Mouse (Mus musculus) liver, postnatal 0 days (tissue): ENCODE results near the gene Hus1. TPM values are rescaled to one million over a fixed set of nuclear protein-coding genes. Genes with fewer than 3 reads are reported as not detected.
A peak's percentile ranks its signal among the peaks of the same experiment; 100 is the strongest.

Experiments used
- ATAC-seq: fragments of 200-750 bp; cut with Nextera tagmentation; 2 replicates; pipeline ENCODE4 v1.8.0; 2017; ENCODE audit warnings: mild to moderate bottlenecking, moderate library complexity
- DNase-seq: peaks from one replicate; pipeline ENCODE4 v3.0.0-alpha.2; 2016
- H3K27ac ChIP-seq: fragments of 300-500 bp; sonication (generic); 2 replicates; pipeline ENCODE4 v1.5.1; 2014; ENCODE audit warnings: antibody characterized with exemption, moderate library complexity, mild to moderate bottlenecking, low read depth
- H3K27me3 ChIP-seq: fragments of 300-500 bp; sonication (generic); 2 replicates; pipeline ENCODE4 v1.6.1; 2014; ENCODE audit warnings: low read length, control low read depth, mixed read lengths; ENCODE audit not compliant: insufficient read depth
- H3K36me3 ChIP-seq: fragments of 300-500 bp; sonication (generic); replicated peaks from 2 replicates; pipeline ENCODE4 v1.6.1; 2014; ENCODE audit warnings: mild to moderate bottlenecking, control low read depth, low read length, moderate library complexity, mixed read lengths; ENCODE audit not compliant: insufficient read depth
- H3K4me1 ChIP-seq: fragments of 300-500 bp; sonication (generic); 2 replicates; pipeline ENCODE4 v1.6.1; 2014; ENCODE audit warnings: antibody characterized with exemption, mild to moderate bottlenecking, control low read depth; ENCODE audit not compliant: insufficient read depth
- H3K4me2 ChIP-seq: fragments of 300-500 bp; sonication (generic); 2 replicates; pipeline ENCODE4 v1.6.1; 2014; ENCODE audit warnings: low read depth, mild to moderate bottlenecking, low read length, moderate library complexity, mixed read lengths
- H3K4me3 ChIP-seq: fragments of 300-500 bp; sonication (generic); 2 replicates; pipeline ENCODE4 v1.5.1; 2014; ENCODE audit warnings: low read depth, low read length
- H3K9ac ChIP-seq: fragments of 300-500 bp; sonication (generic); replicated peaks from 2 replicates; pipeline ENCODE4 v1.6.1; 2014; ENCODE audit warnings: mild to moderate bottlenecking, moderate library complexity
- H3K9me3 ChIP-seq: fragments of 300-500 bp; sonication (generic); 2 replicates; pipeline ENCODE4 v1.6.1; 2016; ENCODE audit warnings: mild to moderate bottlenecking, control low read depth, low read length, mixed read lengths
- CTCF ChIP-seq: sonication (generic); IDR thresholded peaks from 2 replicates; pipeline ENCODE4 v1.5.1; 2016; ENCODE audit warnings: antibody characterized with exemption, low read depth
- EP300 ChIP-seq: IDR thresholded peaks from 2 replicates; pipeline ENCODE4 v1.6.1; 2016; ENCODE audit warnings: antibody characterized with exemption, low read depth, mild to moderate bottlenecking
- WGBS: fragments of 180-500 bp; shearing (Covaris S2); extraction: QIAGEN DNeasy Blood & Tissue Kit; methylation state at CpG from one replicate; pipeline ENCODE4 v1.1.7; 2014; ENCODE audit not compliant: insufficient replicate concordance; 5-methylcytosine and 5-hydroxymethylcytosine counted together
- polyA plus RNA-seq: library from polyadenylated mRNA; unstranded; fragments of >200 nt; fragmentation: Nextera tagmentation; extraction: Ambion mirVana; gene quantifications from 2 replicates; pipeline ENCODE4 v1.2.1, GENCODE M21; 2015

Hus1 gene
- polyA plus RNA-seq, 1 experiment from 2014 or later = 3.2 TPM

- H3K4me3 ChIP-seq = peak within 1 kb of the TSS; percentile 47
- ATAC-seq = peak; percentile 73
- 0 out of 2 replicates have a peak, but pooled peaks cover 6% of the 10 kb centered on the region for H3K27me3 ChIP-seq
- no peak within 1 kb of the TSS for H3K9ac ChIP-seq
- peak; percentile 42 for DNase-seq
- no peak within 1 kb of the TSS for H3K27ac ChIP-seq
- WGBS = 0% methylated on average over 18 of the region's 18 CpGs
- peak within 1 kb of the TSS; percentile 78 for H3K4me2 ChIP-seq
- TF ChIP-seq EP300 (no peak), CTCF (no peak)
- H3K4me1 ChIP-seq = no peaks in the 10 kb centered on the region; the same call in 1 of the 2 replicates
- H3K36me3 ChIP-seq = no peaks in the 10 kb centered on the region
- no peaks in the 10 kb centered on the region for H3K9me3 ChIP-seq
These were observed 37.7 kb upstream of the Hus1 start, which contains the start of gene Sun3 for GRCm38 (mm10) chr11:9048703-9049060. Gene Sun3 (minus strand): TSS chr11:9048991.

GRCm38 (mm10) chr11:9048011-9048702, 37.2 kb upstream of the Hus1 start, which contains the start of gene Gm11992:
Gene Gm11992 (plus strand): TSS chr11:9048594.
- Histone ChIP-seq H3K4me1 (no peaks in the 10 kb centered on the region; the same call in 1 of the 2 replicates), H3K4me3 (peak within 1 kb of the TSS; percentile 47), H3K27ac (no peak within 1 kb of the TSS), H3K9ac (no peak within 1 kb of the TSS), H3K27me3 (0 out of 2 replicates have a peak, but pooled peaks cover 6% of the 10 kb centered on the region), H3K9me3 (no peaks in the 10 kb centered on the region), H3K4me2 (peak within 1 kb of the TSS; percentile 78), H3K36me3 (no peaks in the 10 kb centered on the region)
- TF ChIP-seq EP300 (no peak), CTCF (no peak)
- DNase-seq = peak; percentile 85
- ATAC-seq = peak; percentile 100
- 4% methylated on average over 21 of the region's 21 CpGs for WGBS

GRCm38 (mm10) chr11:9047044-9047443, 36.1 kb upstream of the Hus1 start:
- Histone ChIP-seq H3K36me3 (no peaks in the 10 kb centered on the region), H3K9me3 (no peaks in the 10 kb centered on the region), H3K4me1 (no peaks in the 10 kb centered on the region; the same call in 1 of the 2 replicates), H3K4me3 (no peak overlapping the region), H3K9ac (no peak overlapping the region), H3K27me3 (0 out of 2 replicates have a peak, but pooled peaks cover 6% of the 10 kb centered on the region), H3K4me2 (no peak overlapping the region), H3K27ac (no peak overlapping the region)
- 69% methylated on average over 5 of the region's 5 CpGs for WGBS
- DNase-seq (no peak), ATAC-seq (no peak)
- TF ChIP-seq CTCF = no peak
- no peak for TF ChIP-seq EP300

GRCm38 (mm10) chr11:9046546-9046945, 35.6 kb upstream of the Hus1 start:
- no peak overlapping the region for H3K4me2 ChIP-seq
- ATAC-seq = no peak
- no peak for DNase-seq
- H3K9ac ChIP-seq = no peak overlapping the region
- no peaks in the 10 kb centered on the region for H3K9me3 ChIP-seq
- H3K4me1 ChIP-seq = no peaks in the 10 kb centered on the region; the same call in 1 of the 2 replicates
- 73% methylated on average over 2 of the region's 2 CpGs for WGBS
- H3K27me3 ChIP-seq = 0 out of 2 replicates have a peak, but pooled peaks cover 6% of the 10 kb centered on the region
- TF ChIP-seq CTCF (no peak), EP300 (no peak)
- no peak overlapping the region for H3K27ac ChIP-seq
- no peaks in the 10 kb centered on the region for H3K36me3 ChIP-seq
- no peak overlapping the region for H3K4me3 ChIP-seq

- no peak overlapping the region for H3K9ac ChIP-seq
- no peaks in the 10 kb centered on the region for H3K9me3 ChIP-seq
- H3K4me3 ChIP-seq = no peak overlapping the region
- ATAC-seq (no peak), DNase-seq (no peak)
- 57% methylated on average over 2 of the region's 2 CpGs for WGBS
- no peak overlapping the region for H3K4me2 ChIP-seq
- no peak overlapping the region for H3K27ac ChIP-seq
- H3K27me3 ChIP-seq = no peaks in the 10 kb centered on the region
- no peaks in the 10 kb centered on the region for H3K36me3 ChIP-seq
- no peaks in the 10 kb centered on the region for H3K4me1 ChIP-seq
- TF ChIP-seq CTCF (no peak), EP300 (no peak)
These were observed 20.5 kb upstream of the Hus1 start for GRCm38 (mm10) chr11:9031530-9031929.

GRCm38 (mm10) chr11:9025211-9025610, 14.2 kb upstream of the Hus1 start:
- DNase-seq (no peak), ATAC-seq (no peak)
- H3K4me1 ChIP-seq = no peaks in the 10 kb centered on the region
- no peaks in the 10 kb centered on the region for H3K27me3 ChIP-seq
- no peak for TF ChIP-seq CTCF
- TF ChIP-seq EP300 = no peak
- no peak overlapping the region for H3K4me2 ChIP-seq
- H3K9me3 ChIP-seq = no peaks in the 10 kb centered on the region
- no peak overlapping the region for H3K4me3 ChIP-seq
- no peak overlapping the region for H3K27ac ChIP-seq
- H3K36me3 ChIP-seq = no peaks in the 10 kb centered on the region
- 68% methylated on average over 3 of the region's 3 CpGs for WGBS
- no peak overlapping the region for H3K9ac ChIP-seq
